Mouse (Mus musculus) MEL (cell line): ENCODE data around the gene Arhgap29.

Experiments used
- CTCF ChIP-seq, 3 experiments: IDR thresholded peaks in 2 of 3; conservative IDR thresholded peaks in 1 of 3; 2 replicates each; pipeline ENCODE4 v1.5.1; 2011 to 2012; ENCODE audit warnings: low read length in 3 of 3, low read depth in 2 of 3, mild to moderate bottlenecking in 2 of 3, improper control_type of control experiment in 1 of 3, inconsistent platforms in 1 of 3, mixed read lengths in 1 of 3, moderate library complexity in 1 of 3; ENCODE audit not compliant: control insufficient read depth in 1 of 3, insufficient read depth in 1 of 3, poor library complexity in 1 of 3, severe bottlenecking in 1 of 3
- E2F4 ChIP-seq: IDR thresholded peaks from 2 replicates; pipeline ENCODE4 v1.6.1; 2011; ENCODE audit warnings: low read depth, low read length, improper control_type of control experiment, borderline replicate concordance
- EP300 ChIP-seq, 2 experiments: IDR thresholded peaks; 2 replicates each; pipeline ENCODE4 v1.6.1; 2011; ENCODE audit warnings: improper control_type of control experiment in 2 of 2, low read length in 2 of 2, low read depth in 1 of 2, mild to moderate bottlenecking in 1 of 2
- ETS1 ChIP-seq: IDR thresholded peaks from 2 replicates; pipeline ENCODE4 v1.6.1; 2012; ENCODE audit warnings: low read depth, mild to moderate bottlenecking, inconsistent platforms, low read length, improper control_type of control experiment, moderate library complexity
- KAT2A ChIP-seq: conservative IDR thresholded peaks from 2 replicates; pipeline ENCODE4 v1.6.1; 2012; ENCODE audit warnings: low read depth, low read length, improper control_type of control experiment, inconsistent platforms
- MAFK ChIP-seq: IDR thresholded peaks from 2 replicates; pipeline ENCODE4 v1.6.1; 2011; ENCODE audit warnings: low read depth, mild to moderate bottlenecking, low read length, improper control_type of control experiment, borderline replicate concordance
- NELFE ChIP-seq: IDR thresholded peaks from 2 replicates; pipeline ENCODE4 v1.6.1; 2011; ENCODE audit warnings: low read depth, low read length, improper control_type of control experiment
- POLR2A ChIP-seq, 2 experiments: IDR thresholded peaks; 2 replicates each; pipeline ENCODE4 v1.6.1; 2011 to 2012; ENCODE audit warnings: low read length in 2 of 2, mild to moderate bottlenecking in 2 of 2, control low read depth in 1 of 2, improper control_type of control experiment in 1 of 2, low read depth in 1 of 2, moderate library complexity in 1 of 2; ENCODE audit not compliant: control insufficient read depth in 1 of 2, insufficient read depth in 1 of 2, poor library complexity in 1 of 2
- POLR2AphosphoS5 ChIP-seq: IDR thresholded peaks from 2 replicates; pipeline ENCODE4 v1.6.1; 2012; ENCODE audit warnings: low read depth, borderline replicate concordance, mild to moderate bottlenecking, inconsistent platforms, low read length, moderate library complexity, mixed read lengths
- RAD21 ChIP-seq: IDR thresholded peaks from 2 replicates; pipeline ENCODE4 v1.6.1; 2011; ENCODE audit warnings: mild to moderate bottlenecking, low read depth, low read length, improper control_type of control experiment
- SIN3A ChIP-seq: IDR thresholded peaks from 2 replicates; pipeline ENCODE4 v1.6.1; 2012; ENCODE audit warnings: low read length, improper control_type of control experiment, inconsistent platforms
- TAL1 ChIP-seq: IDR thresholded peaks from 2 replicates; pipeline ENCODE4 v1.6.1; 2012; ENCODE audit warnings: mild to moderate bottlenecking, inconsistent platforms, low read length, moderate library complexity, mixed read lengths
- TBP ChIP-seq: IDR thresholded peaks from 2 replicates; pipeline ENCODE4 v1.8.0; 2011; ENCODE audit warnings: low read depth, low read length, improper control_type of control experiment
- USF1 ChIP-seq: IDR thresholded peaks from 2 replicates; pipeline ENCODE4 v1.6.1; 2014; ENCODE audit warnings: low read depth, mild to moderate bottlenecking, inconsistent platforms, low read length, improper control_type of control experiment, moderate library complexity

DNA sequence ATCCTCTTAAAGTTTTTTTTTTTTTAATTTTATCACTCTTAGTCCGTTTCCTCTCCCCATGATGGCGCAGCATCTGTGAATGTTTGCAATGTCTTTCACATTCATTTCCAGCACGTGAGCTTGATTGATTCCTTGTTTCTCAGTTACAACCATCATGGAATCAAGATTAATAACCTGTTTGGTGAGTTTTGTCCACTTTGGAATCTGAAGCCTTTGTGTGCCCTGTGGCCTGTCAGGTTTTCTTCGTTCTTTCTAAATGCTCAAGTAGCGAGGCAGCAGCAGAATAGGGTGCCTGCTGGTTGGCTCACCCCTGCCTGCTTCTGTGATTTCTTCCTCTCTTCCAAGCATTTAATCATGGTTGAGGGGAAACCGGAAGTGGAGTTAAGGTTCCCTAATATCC, 2.2 kb upstream of the Arhgap29 start:
- TF ChIP-seq POLR2AphosphoS5: no peak
- TF ChIP-seq TBP: no peak
- no peak for TF ChIP-seq MAFK
- no peak for TF ChIP-seq RAD21
- no peak for TF ChIP-seq E2F4
- no peak for TF ChIP-seq CTCF (IDR thresholded peaks at IDR 0.05 in 2 of 3, conservative IDR thresholded peaks at IDR 0.05 in 1 of 3; ENCODE audit: control insufficient read depth in 1 of 3, insufficient read depth in 1 of 3, low read depth in 2 of 3, low read length in 3 of 3, poor library complexity in 1 of 3, severe bottlenecking in 1 of 3)
- no peak for TF ChIP-seq KAT2A
- TF ChIP-seq POLR2A (IDR thresholded peaks at IDR 0.05; ENCODE audit: control insufficient read depth in 1 of 2, insufficient read depth in 1 of 2, low read depth in 1 of 2, low read length in 2 of 2, poor library complexity in 1 of 2): no peak
- TF ChIP-seq ETS1: no peak
- no peak for TF ChIP-seq USF1
- no peak for TF ChIP-seq SIN3A
- TF ChIP-seq TAL1: no peak
- no peak for TF ChIP-seq NELFE
- no peak for TF ChIP-seq EP300 (IDR thresholded peaks at IDR 0.05; ENCODE audit: low read depth in 1 of 2, low read length in 2 of 2)
